Mouse (Mus musculus) liver, postnatal 0 days (tissue): ENCODE data around the gene Macrod1. TPM values are rescaled to one million over a fixed set of nuclear protein-coding genes. Genes with fewer than 3 reads are reported as not detected.

Source experiments
- ATAC-seq: fragments of 200-750 bp; cut with Nextera tagmentation; 2 replicates; pipeline ENCODE4 v1.8.0; 2017; ENCODE audit warnings: mild to moderate bottlenecking, moderate library complexity
- DNase-seq: peaks from one replicate; pipeline ENCODE4 v3.0.0-alpha.2; 2016
- H3K27ac ChIP-seq: fragments of 300-500 bp; sonication (generic); 2 replicates; pipeline ENCODE4 v1.5.1; 2014; ENCODE audit warnings: antibody characterized with exemption, moderate library complexity, mild to moderate bottlenecking, low read depth
- H3K27me3 ChIP-seq: fragments of 300-500 bp; sonication (generic); 2 replicates; pipeline ENCODE4 v1.6.1; 2014; ENCODE audit warnings: low read length, control low read depth, mixed read lengths; ENCODE audit not compliant: insufficient read depth
- H3K36me3 ChIP-seq: fragments of 300-500 bp; sonication (generic); replicated peaks from 2 replicates; pipeline ENCODE4 v1.6.1; 2014; ENCODE audit warnings: mild to moderate bottlenecking, control low read depth, low read length, moderate library complexity, mixed read lengths; ENCODE audit not compliant: insufficient read depth
- H3K4me1 ChIP-seq: fragments of 300-500 bp; sonication (generic); 2 replicates; pipeline ENCODE4 v1.6.1; 2014; ENCODE audit warnings: antibody characterized with exemption, mild to moderate bottlenecking, control low read depth; ENCODE audit not compliant: insufficient read depth
- H3K4me2 ChIP-seq: fragments of 300-500 bp; sonication (generic); 2 replicates; pipeline ENCODE4 v1.6.1; 2014; ENCODE audit warnings: low read depth, mild to moderate bottlenecking, low read length, moderate library complexity, mixed read lengths
- H3K4me3 ChIP-seq: fragments of 300-500 bp; sonication (generic); 2 replicates; pipeline ENCODE4 v1.5.1; 2014; ENCODE audit warnings: low read depth, low read length
- H3K9ac ChIP-seq: fragments of 300-500 bp; sonication (generic); replicated peaks from 2 replicates; pipeline ENCODE4 v1.6.1; 2014; ENCODE audit warnings: mild to moderate bottlenecking, moderate library complexity
- H3K9me3 ChIP-seq: fragments of 300-500 bp; sonication (generic); 2 replicates; pipeline ENCODE4 v1.6.1; 2016; ENCODE audit warnings: mild to moderate bottlenecking, control low read depth, low read length, mixed read lengths
- CTCF ChIP-seq: sonication (generic); IDR thresholded peaks from 2 replicates; pipeline ENCODE4 v1.5.1; 2016; ENCODE audit warnings: antibody characterized with exemption, low read depth
- EP300 ChIP-seq: IDR thresholded peaks from 2 replicates; pipeline ENCODE4 v1.6.1; 2016; ENCODE audit warnings: antibody characterized with exemption, low read depth, mild to moderate bottlenecking
- WGBS: fragments of 180-500 bp; shearing (Covaris S2); extraction: QIAGEN DNeasy Blood & Tissue Kit; methylation state at CpG from one replicate; pipeline ENCODE4 v1.1.7; 2014; ENCODE audit not compliant: insufficient replicate concordance; 5-methylcytosine and 5-hydroxymethylcytosine counted together
- polyA plus RNA-seq: library from polyadenylated mRNA; unstranded; fragments of >200 nt; fragmentation: Nextera tagmentation; extraction: Ambion mirVana; gene quantifications from 2 replicates; pipeline ENCODE4 v1.2.1, GENCODE M21; 2015

Gene Macrod1
- polyA plus RNA-seq, 1 experiment from 2014 or later: 11.7 TPM

GRCm38 (mm10) chr19:7116038-7116731 is 59.6 kb downstream of the Macrod1 start:
- ATAC-seq (no peak), DNase-seq (no peak)
- 41% methylated on average over 4 of the region's 4 CpGs for WGBS
- Histone ChIP-seq H3K9ac (0 out of 2 replicates have a peak overlapping the region, but pooled peaks have one; percentile 16), H3K9me3 (no peaks in the 10 kb centered on the region), H3K4me2 (no peak overlapping the region), H3K27me3 (no peaks in the 10 kb centered on the region), H3K4me1 (peaks cover 31% of the 10 kb centered on the region), H3K36me3 (no peaks in the 10 kb centered on the region), H3K27ac (peak overlapping the region; percentile 74), H3K4me3 (no peak overlapping the region)
- no peak for TF ChIP-seq CTCF
- TF ChIP-seq EP300: no peak

GRCm38 (mm10) chr19:7117141-7117540 is 60.5 kb downstream of the Macrod1 start:
- Histone ChIP-seq H3K27ac (peak overlapping the region; percentile 74), H3K9me3 (no peaks in the 10 kb centered on the region), H3K4me1 (peaks cover 31% of the 10 kb centered on the region), H3K9ac (0 out of 2 replicates have a peak overlapping the region, but pooled peaks have one; percentile 18), H3K36me3 (no peaks in the 10 kb centered on the region), H3K27me3 (no peaks in the 10 kb centered on the region), H3K4me2 (peak overlapping the region; percentile 22; the same call in 1 of the 2 replicates), H3K4me3 (no peak overlapping the region)
- 23% methylated on average over 4 of the region's 4 CpGs for WGBS
- TF ChIP-seq EP300 (no peak), CTCF (no peak)
- peak; percentile 25 for DNase-seq
- ATAC-seq: peak; percentile 43

GRCm38 (mm10) chr19:7117653-7118307 is 61.2 kb downstream of the Macrod1 start:
- DNase-seq (peak; percentile 39), ATAC-seq (peak; percentile 53; the same call in 1 of the 2 replicates)
- H3K9me3 ChIP-seq: no peaks in the 10 kb centered on the region
- no peaks in the 10 kb centered on the region for H3K27me3 ChIP-seq
- no peak overlapping the region for H3K4me3 ChIP-seq
- peak overlapping the region; percentile 41; the same call in 1 of the 2 replicates for H3K9ac ChIP-seq
- H3K27ac ChIP-seq: peak overlapping the region; percentile 74
- peaks cover 36% of the 10 kb centered on the region for H3K4me1 ChIP-seq
- TF ChIP-seq CTCF (no peak), EP300 (no peak)
- 38% methylated on average over 8 of the region's 8 CpGs for WGBS
- H3K4me2 ChIP-seq: peak overlapping the region; percentile 45
- no peaks in the 10 kb centered on the region for H3K36me3 ChIP-seq

GRCm38 (mm10) chr19:7121252-7121651 is 64.6 kb downstream of the Macrod1 start:
- TF ChIP-seq EP300: no peak
- TF ChIP-seq CTCF: no peak
- DNase-seq: no peak
- H3K4me2 ChIP-seq: no peak overlapping the region

GRCm38 (mm10) chr19:7122277-7122676 is 65.7 kb downstream of the Macrod1 start:
- Histone ChIP-seq H3K27me3 (no peaks in the 10 kb centered on the region), H3K4me1 (peaks cover 19% of the 10 kb centered on the region), H3K27ac (no peak overlapping the region), H3K9ac (no peak overlapping the region), H3K36me3 (no peaks in the 10 kb centered on the region), H3K4me2 (no peak overlapping the region), H3K4me3 (no peak overlapping the region), H3K9me3 (no peaks in the 10 kb centered on the region)
- no peak for TF ChIP-seq CTCF
- TF ChIP-seq EP300: no peak
- ATAC-seq: no peak
- WGBS: 38% methylated on average over 4 of the region's 4 CpGs
- DNase-seq: peak; percentile 33

More at GRCm38 (mm10) chr19:7121252-7121651, 64.6 kb downstream of the Macrod1 start:
- no peak for ATAC-seq
- Histone ChIP-seq H3K36me3 (no peaks in the 10 kb centered on the region), H3K27ac (no peak overlapping the region), H3K9ac (no peak overlapping the region), H3K9me3 (no peaks in the 10 kb centered on the region), H3K4me3 (no peak overlapping the region), H3K4me1 (peaks cover 29% of the 10 kb centered on the region), H3K27me3 (no peaks in the 10 kb centered on the region)
- 69% methylated on average over 11 of the region's 11 CpGs for WGBS

- TF ChIP-seq CTCF: no peak
- Histone ChIP-seq H3K4me3 (no peak overlapping the region), H3K27ac (no peak overlapping the region), H3K4me1 (peaks cover 14% of the 10 kb centered on the region), H3K36me3 (no peaks in the 10 kb centered on the region), H3K9me3 (no peaks in the 10 kb centered on the region), H3K27me3 (no peaks in the 10 kb centered on the region), H3K4me2 (no peak overlapping the region), H3K9ac (no peak overlapping the region)
- 48% methylated on average over 10 of the region's 10 CpGs for WGBS
- ATAC-seq (no peak), DNase-seq (no peak)
These were observed 66.2 kb downstream of the Macrod1 start for GRCm38 (mm10) chr19:7122698-7123306.
